Mouse (Mus musculus): ENCODE data around the gene Ccs. TPM values are rescaled to one million over a fixed set of nuclear protein-coding genes. Genes with fewer than 3 reads are reported as not detected.

The Ccs gene
- polyA plus RNA-seq, 1 experiment from 2014 or later: 44.9 TPM

GRCm38 (mm10) chr19:4802691-4803091 is 36.4 kb downstream of the Ccs start:
- peaks cover 27% of the 10 kb centered on the region for H3K4me1 ChIP-seq (replicated peaks)
- no peak overlapping the region for H3K27ac ChIP-seq
- 0 out of 2 replicates have a peak, but pooled peaks have one; percentile 49 for ATAC-seq (ENCODE audit: low FRiP score)
- H3K9me3 ChIP-seq: no peaks in the 10 kb centered on the region
- H3K36me3 ChIP-seq: peaks cover 56% of the 10 kb centered on the region
- H3K4me3 ChIP-seq: no peak overlapping the region
- 90% methylated on average over 7 of the region's 7 CpGs for WGBS
- H3K4me2 ChIP-seq: no peak overlapping the region
- H3K27me3 ChIP-seq: no peaks in the 10 kb centered on the region
- H3K9ac ChIP-seq: no peak overlapping the region

GRCm38 (mm10) chr19:4799083-4799482 is 40.0 kb downstream of the Ccs start:
- peaks cover 26% of the 10 kb centered on the region for H3K4me1 ChIP-seq (replicated peaks)
- no peak overlapping the region for H3K4me2 ChIP-seq
- H3K9me3 ChIP-seq: no peaks in the 10 kb centered on the region
- H3K9ac ChIP-seq: no peak overlapping the region
- no peaks in the 10 kb centered on the region for H3K27me3 ChIP-seq
- H3K27ac ChIP-seq: no peak overlapping the region
- WGBS: 94% methylated on average over 5 of the region's 5 CpGs
- H3K36me3 ChIP-seq: peaks cover 56% of the 10 kb centered on the region
- no peak for ATAC-seq (ENCODE audit: low FRiP score)
- no peak overlapping the region for H3K4me3 ChIP-seq

DNA sequence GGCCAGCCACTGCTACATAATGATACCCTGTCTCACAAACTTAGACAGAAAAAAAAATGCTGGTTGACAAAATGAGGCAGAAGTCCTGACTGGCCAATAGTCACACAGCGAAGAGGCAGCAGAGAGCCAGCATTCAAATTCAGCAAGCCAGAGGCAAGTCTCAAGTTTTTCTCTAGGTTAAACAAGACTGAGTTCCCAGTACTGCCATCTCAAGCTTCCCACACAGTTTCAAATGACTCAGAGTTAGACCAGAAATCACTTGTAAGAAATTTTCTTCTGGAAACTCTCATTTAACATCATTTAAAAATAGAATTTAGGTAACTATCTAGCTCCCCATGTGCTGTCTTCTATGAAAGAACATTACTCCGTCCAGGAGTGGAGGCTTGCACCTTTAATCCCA is 41.3 kb downstream of the Ccs start:
- Histone ChIP-seq H3K27ac (no peak overlapping the region), H3K4me1 (replicated peaks) (peaks cover 16% of the 10 kb centered on the region), H3K27me3 (no peaks in the 10 kb centered on the region), H3K4me3 (no peak overlapping the region), H3K9me3 (no peaks in the 10 kb centered on the region), H3K4me2 (no peak overlapping the region), H3K9ac (no peak overlapping the region), H3K36me3 (peaks cover 46% of the 10 kb centered on the region)
- ATAC-seq (ENCODE audit: low FRiP score): no peak
- WGBS: 95% methylated on average over 2 of the region's 2 CpGs

- H3K4me1 ChIP-seq (replicated peaks): peaks cover 27% of the 10 kb centered on the region
- no peak overlapping the region for H3K4me3 ChIP-seq
- no peak overlapping the region for H3K4me2 ChIP-seq
- no peak overlapping the region for H3K27ac ChIP-seq
- no peaks in the 10 kb centered on the region for H3K27me3 ChIP-seq
- WGBS: 75% methylated on average over 1 of the region's 1 CpGs
- no peak overlapping the region for H3K9ac ChIP-seq
- no peak for ATAC-seq (ENCODE audit: low FRiP score)
- H3K9me3 ChIP-seq: no peaks in the 10 kb centered on the region
- H3K36me3 ChIP-seq: peaks cover 38% of the 10 kb centered on the region
Observed at GRCm38 (mm10) chr19:4795929-4796328, 43.2 kb downstream of the Ccs start.

GRCm38 (mm10) chr19:4793831-4794422 is 45.2 kb downstream of the Ccs start, which contains the start of gene Rbm4:
Gene Rbm4 (minus strand): TSS chr19:4793901.
- peak within 1 kb of the TSS; percentile 89 for H3K27ac ChIP-seq
- H3K36me3 ChIP-seq: peaks cover 28% of the 10 kb centered on the region
- peaks cover 46% of the 10 kb centered on the region for H3K4me1 ChIP-seq (replicated peaks)
- no peaks in the 10 kb centered on the region for H3K27me3 ChIP-seq
- peak within 1 kb of the TSS; percentile 77 for H3K4me3 ChIP-seq
- under 1% methylated on average over 31 of the region's 31 CpGs for WGBS
- no peaks in the 10 kb centered on the region for H3K9me3 ChIP-seq
- H3K9ac ChIP-seq: peak within 1 kb of the TSS; percentile 83
- peak; percentile 99 for ATAC-seq (ENCODE audit: low FRiP score)
- H3K4me2 ChIP-seq: peak within 1 kb of the TSS; percentile 93

DNA sequence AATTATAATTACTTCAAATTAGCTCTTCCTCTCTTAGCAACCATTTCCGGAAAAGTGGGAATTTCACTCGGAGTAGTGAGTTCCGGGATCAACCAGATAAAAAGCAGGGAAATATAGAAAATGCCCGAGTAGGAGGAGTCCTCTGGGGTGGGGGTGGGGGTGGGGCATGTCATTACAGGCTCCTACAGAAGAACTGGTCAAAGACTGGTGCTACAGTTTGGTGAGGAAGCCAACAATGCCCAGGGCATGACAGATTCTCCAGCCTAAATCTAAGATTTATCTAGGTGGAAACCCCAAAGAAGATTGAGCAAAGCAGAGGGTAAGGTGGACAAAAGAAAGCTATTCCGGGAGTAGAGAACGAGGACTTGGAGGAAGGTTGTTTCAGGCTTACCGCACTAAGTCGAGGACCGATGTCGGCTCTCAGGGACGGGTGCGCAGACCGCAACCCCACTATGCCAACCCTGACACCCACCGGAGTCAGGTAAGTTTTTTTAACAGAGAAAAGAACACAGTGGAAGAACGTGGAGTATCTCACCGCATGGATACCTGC is 45.8 kb downstream of the Ccs start:
- Histone ChIP-seq H3K9me3 (no peaks in the 10 kb centered on the region), H3K4me3 (peak overlapping the region; percentile 77), H3K4me2 (peak overlapping the region; percentile 93), H3K9ac (peak overlapping the region; percentile 83), H3K36me3 (peaks cover 26% of the 10 kb centered on the region), H3K27me3 (no peaks in the 10 kb centered on the region), H3K4me1 (replicated peaks) (peaks cover 51% of the 10 kb centered on the region), H3K27ac (peak overlapping the region; percentile 89)
- 3% methylated on average over 16 of the region's 16 CpGs for WGBS
- peak; percentile 49 for ATAC-seq (ENCODE audit: low FRiP score)

- Histone ChIP-seq H3K36me3 (peaks cover 67% of the 10 kb centered on the region), H3K9ac (no peak overlapping the region)
Observed at GRCm38 (mm10) chr19:4786313-4786712, 52.8 kb downstream of the Ccs start.

DNA sequence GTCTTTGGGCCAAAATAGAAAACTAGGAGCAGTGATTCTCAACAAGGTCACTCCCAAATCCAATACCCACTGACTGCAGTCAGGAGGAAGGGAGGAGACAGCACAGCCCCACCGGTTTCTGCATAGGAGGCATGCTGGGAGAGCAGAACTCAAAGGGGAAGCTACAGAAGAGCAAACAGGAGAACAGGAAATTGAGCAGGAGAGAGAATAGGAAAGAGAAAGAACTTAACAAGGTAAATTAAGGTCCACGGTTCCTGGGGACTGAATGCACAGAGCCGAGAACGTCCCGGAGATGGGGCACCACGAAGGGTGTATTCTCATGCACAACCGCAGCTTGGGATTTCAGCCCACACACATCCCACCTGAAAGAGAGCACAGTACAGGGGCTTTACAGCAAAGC is 53.9 kb downstream of the Ccs start:
- H3K36me3 ChIP-seq: peaks cover 62% of the 10 kb centered on the region
- no peak overlapping the region for H3K4me2 ChIP-seq

More at GRCm38 (mm10) chr19:4786313-4786712, 52.8 kb downstream of the Ccs start:
- Histone ChIP-seq H3K4me2 (no peak overlapping the region), H3K27me3 (no peaks in the 10 kb centered on the region), H3K9me3 (no peaks in the 10 kb centered on the region), H3K4me3 (no peak overlapping the region), H3K27ac (no peak overlapping the region), H3K4me1 (replicated peaks) (peaks cover 53% of the 10 kb centered on the region)
- WGBS: 99% methylated on average over 2 of the region's 2 CpGs
- no peak for ATAC-seq (ENCODE audit: low FRiP score)

GRCm38 (mm10) chr19:4782891-4783290 is 56.2 kb downstream of the Ccs start:
- Histone ChIP-seq H3K9ac (no peak overlapping the region), H3K4me1 (replicated peaks) (peaks cover 21% of the 10 kb centered on the region), H3K9me3 (no peaks in the 10 kb centered on the region), H3K27me3 (no peaks in the 10 kb centered on the region), H3K27ac (no peak overlapping the region), H3K36me3 (peaks cover 58% of the 10 kb centered on the region), H3K4me2 (no peak overlapping the region), H3K4me3 (no peak overlapping the region)
- 96% methylated on average over 2 of the region's 2 CpGs for whole genome bisulfite sequencing
- ATAC-seq (ENCODE audit: low FRiP score): no peak

More for the DNA sequence above, 53.9 kb downstream of the Ccs start:
- H3K4me3 ChIP-seq: no peak overlapping the region
- H3K27me3 ChIP-seq: no peaks in the 10 kb centered on the region
- H3K4me1 ChIP-seq (replicated peaks): peaks cover 42% of the 10 kb centered on the region
- no peaks in the 10 kb centered on the region for H3K9me3 ChIP-seq
- H3K9ac ChIP-seq: no peak overlapping the region
- no peak for ATAC-seq (ENCODE audit: low FRiP score)
- H3K27ac ChIP-seq: no peak overlapping the region
- 88% methylated on average over 7 of the region's 7 CpGs for WGBS

Other genes starting within 250 kb of the Ccs start
- 9.0 and 10.4 TPM in 2 replicates for gene Lrfn4, start 223.7 kb downstream of the Ccs start, polyA plus RNA-seq (2015; fragmentation: Nextera tagmentation; extraction: Ambion mirVana)
- 52.0 and 54.2 TPM in 2 replicates for gene Rce1, start 213.7 kb downstream of the Ccs start, polyA plus RNA-seq (2015; fragmentation: Nextera tagmentation; extraction: Ambion mirVana)
- gene Gm960, start 140.7 kb downstream of the Ccs start, polyA plus RNA-seq (2015; fragmentation: Nextera tagmentation; extraction: Ambion mirVana): 3.8 and 4.3 TPM in 2 replicates
- 30.0 and 33.3 TPM in 2 replicates for gene Sptbn2, start 128.2 kb downstream of the Ccs start, polyA plus RNA-seq (2015; fragmentation: Nextera tagmentation; extraction: Ambion mirVana)
- gene Rbm4b, start 82.8 kb downstream of the Ccs start, polyA plus RNA-seq (2015; fragmentation: Nextera tagmentation; extraction: Ambion mirVana): 188 and 189 TPM in 2 replicates
- gene Rbm4, start 45.4 kb downstream of the Ccs start, polyA plus RNA-seq (2015; fragmentation: Nextera tagmentation; extraction: Ambion mirVana): 97.3 and 97.5 TPM in 2 replicates
- gene Gm21992, start 27.7 kb downstream of the Ccs start, polyA plus RNA-seq (2015; fragmentation: Nextera tagmentation; extraction: Ambion mirVana): 32.3 and 35.3 TPM in 2 replicates
- 66.8 and 67.5 TPM in 2 replicates for gene Rbm14, start 27.7 kb downstream of the Ccs start, polyA plus RNA-seq (2015; fragmentation: Nextera tagmentation; extraction: Ambion mirVana)
- gene Ccdc87, start within 50 bp of the Ccs start, polyA plus RNA-seq (2015; fragmentation: Nextera tagmentation; extraction: Ambion mirVana): 0.43 and 0.49 TPM in 2 replicates
- gene Ctsf, start 15.8 kb upstream of the Ccs start, polyA plus RNA-seq (2015; fragmentation: Nextera tagmentation; extraction: Ambion mirVana): 67.3 and 69.7 TPM in 2 replicates
- gene Actn3, start 38.6 kb upstream of the Ccs start, polyA plus RNA-seq (2015; fragmentation: Nextera tagmentation; extraction: Ambion mirVana): 1.8 and 2.1 TPM in 2 replicates
- 21.8 and 22.0 TPM in 2 replicates for gene Zdhhc24, start 39.3 kb upstream of the Ccs start, polyA plus RNA-seq (2015; fragmentation: Nextera tagmentation; extraction: Ambion mirVana)
- 9.6 and 10.7 TPM in 2 replicates for gene Bbs1, start 67.3 kb upstream of the Ccs start, polyA plus RNA-seq (2015; fragmentation: Nextera tagmentation; extraction: Ambion mirVana)
- 124 and 132 TPM in 2 replicates for gene Dpp3, start 89.0 kb upstream of the Ccs start, polyA plus RNA-seq (2015; fragmentation: Nextera tagmentation; extraction: Ambion mirVana)
- 10.8 and 10.9 TPM in 2 replicates for gene Peli3, start 103.8 kb upstream of the Ccs start, polyA plus RNA-seq (2015; fragmentation: Nextera tagmentation; extraction: Ambion mirVana)
- gene Mrpl11, start 122.8 kb upstream of the Ccs start, polyA plus RNA-seq (2015; fragmentation: Nextera tagmentation; extraction: Ambion mirVana): 105 and 115 TPM in 2 replicates
- gene Npas4, start 151.0 kb upstream of the Ccs start, polyA plus RNA-seq (2015; fragmentation: Nextera tagmentation; extraction: Ambion mirVana): 0.34 and 0.39 TPM in 2 replicates
- 10.4 and 11.3 TPM in 2 replicates for gene Slc29a2, start 184.5 kb upstream of the Ccs start, polyA plus RNA-seq (2015; fragmentation: Nextera tagmentation; extraction: Ambion mirVana)
- gene B4gat1, start 199.5 kb upstream of the Ccs start, polyA plus RNA-seq (2015; fragmentation: Nextera tagmentation; extraction: Ambion mirVana): 61.2 and 66.0 TPM in 2 replicates
- gene AC124502.3, start 199.6 kb upstream of the Ccs start, polyA plus RNA-seq (2015; fragmentation: Nextera tagmentation; extraction: Ambion mirVana): 3.9 and 5.9 TPM in 2 replicates
- gene Brms1, start 202.0 kb upstream of the Ccs start, polyA plus RNA-seq (2015; fragmentation: Nextera tagmentation; extraction: Ambion mirVana): 46.0 and 48.2 TPM in 2 replicates
- gene Rin1, start 211.1 kb upstream of the Ccs start, polyA plus RNA-seq (2015; fragmentation: Nextera tagmentation; extraction: Ambion mirVana): 1.1 and 1.5 TPM in 2 replicates
- gene Cd248, start 228.7 kb upstream of the Ccs start, polyA plus RNA-seq (2015; fragmentation: Nextera tagmentation; extraction: Ambion mirVana): 19.1 and 20.4 TPM in 2 replicates
- gene Tmem151a, start 246.2 kb upstream of the Ccs start, polyA plus RNA-seq (2015; fragmentation: Nextera tagmentation; extraction: Ambion mirVana): 6.2 and 8.4 TPM in 2 replicates
- gene Yif1a, start 249.2 kb upstream of the Ccs start, polyA plus RNA-seq (2015; fragmentation: Nextera tagmentation; extraction: Ambion mirVana): 57.6 and 58.2 TPM in 2 replicates

Data from hindbrain, embryonic 13.5 days (tissue).